Mouse (Mus musculus) limb, embryonic 14.5 days (tissue): ENCODE data around the gene Map2k4. TPM values are rescaled to one million over a fixed set of nuclear protein-coding genes. Genes with fewer than 3 reads are reported as not detected.

Experiments used
- ATAC-seq: fragments of 200-750 bp; cut with Nextera tagmentation; 2 replicates; pipeline ENCODE4 v1.8.0; 2017; ENCODE audit warnings: low read depth, moderate number of reproducible peaks, moderate TSS enrichment; ENCODE audit not compliant: low FRiP score
- DNase-seq: peaks from one replicate; pipeline ENCODE4 v3.0.0-alpha.2; 2015; ENCODE audit warnings: low spot score
- H3K27ac ChIP-seq: fragments of 300-500 bp; sonication (generic); replicated peaks from 2 replicates; pipeline ENCODE4 v1.5.1; 2014; ENCODE audit warnings: low read depth, mild to moderate bottlenecking, low read length, moderate library complexity, mixed read lengths
- H3K27me3 ChIP-seq: fragments of 300-500 bp; sonication (generic); 2 replicates; pipeline ENCODE4 v1.6.1; 2014; ENCODE audit warnings: low read length, mixed read lengths; ENCODE audit not compliant: control insufficient read depth, insufficient read depth
- H3K36me3 ChIP-seq: fragments of 300-500 bp; sonication (generic); 2 replicates; pipeline ENCODE4 v1.6.1; 2014; ENCODE audit warnings: mild to moderate bottlenecking, low read length, moderate library complexity, mixed read lengths; ENCODE audit not compliant: control insufficient read depth, insufficient read depth
- H3K4me1 ChIP-seq: fragments of 300-500 bp; sonication (generic); 2 replicates; pipeline ENCODE4 v1.6.1; 2014; ENCODE audit warnings: antibody characterized with exemption, low read length, mixed read lengths; ENCODE audit not compliant: control insufficient read depth, insufficient read depth
- H3K4me2 ChIP-seq: fragments of 300-500 bp; sonication (generic); replicated peaks from 2 replicates; pipeline ENCODE4 v1.6.1; 2014; ENCODE audit warnings: low read depth, mild to moderate bottlenecking, low read length, moderate library complexity; ENCODE audit not compliant: severe bottlenecking
- H3K4me3 ChIP-seq: fragments of 300-500 bp; sonication (generic); replicated peaks from 2 replicates; pipeline ENCODE4 v1.5.1; 2014; ENCODE audit warnings: low read length
- H3K9ac ChIP-seq: fragments of 300-500 bp; sonication (generic); 2 replicates; pipeline ENCODE4 v1.6.1; 2014; ENCODE audit warnings: mild to moderate bottlenecking, low read depth, low read length, moderate library complexity; ENCODE audit not compliant: severe bottlenecking
- H3K9me3 ChIP-seq: fragments of 300-500 bp; sonication (generic); 2 replicates; pipeline ENCODE4 v1.6.1; 2016; ENCODE audit warnings: low read length; ENCODE audit not compliant: control insufficient read depth
- POLR2A ChIP-seq: fragments of 200-500 bp; IDR thresholded peaks from 2 replicates; pipeline ENCODE4 v1.8.0; 2012; ENCODE audit warnings: inconsistent platforms, mild to moderate bottlenecking, moderate library complexity, borderline replicate concordance; ENCODE audit not compliant: insufficient read depth, insufficient read length; ENCODE audit errors: extremely low read depth
- WGBS: fragments of 180-500 bp; shearing (Covaris S2); extraction: QIAGEN DNeasy Blood & Tissue Kit; methylation state at CpG from one replicate; pipeline ENCODE4 v1.1.7; 2014; 5-methylcytosine and 5-hydroxymethylcytosine counted together
- polyA plus RNA-seq, 2 experiments: library from polyadenylated mRNA; depleted of rRNA in 1 of 2; stranded (reverse) in 1 of 2; unstranded in 1 of 2; fragments of >200 nt; fragmentation: Nextera tagmentation in 1 of 2; extraction: Ambion mirVana in 1 of 2; gene quantifications; 2 replicates each; pipeline versions ENCODE4 v1.2.1 to v1.2.3; 2012 to 2014

The Map2k4 gene
- polyA plus RNA-seq, 2 experiments = 40.2 to 68.8 TPM

- Histone ChIP-seq H3K4me3 (no peak overlapping the region), H3K4me1 (peaks cover 12% of the 10 kb centered on the region; the same call in 1 of the 2 replicates), H3K27me3 (no peaks in the 10 kb centered on the region), H3K4me2 (peak overlapping the region; percentile 58; the same call in 1 of the 2 replicates), H3K36me3 (no peaks in the 10 kb centered on the region), H3K27ac (no peak overlapping the region), H3K9ac (no peak overlapping the region), H3K9me3 (no peaks in the 10 kb centered on the region)
- 83% methylated on average over 2 of the region's 2 CpGs for WGBS
- TF ChIP-seq POLR2A = no peak
- DNase-seq (no peak), ATAC-seq (no peak)
Observed at GRCm38 (mm10) chr11:65786160-65786559, 1.9 kb downstream of the Map2k4 start.

- DNase-seq (no peak), ATAC-seq (no peak)
- Histone ChIP-seq H3K4me3 (no peak overlapping the region), H3K4me1 (peaks cover 24% of the 10 kb centered on the region; the same call in 1 of the 2 replicates), H3K4me2 (no peak overlapping the region), H3K27me3 (no peaks in the 10 kb centered on the region), H3K27ac (no peak overlapping the region), H3K9me3 (no peaks in the 10 kb centered on the region), H3K36me3 (0 out of 2 replicates have a peak, but pooled peaks cover 4% of the 10 kb centered on the region), H3K9ac (no peak overlapping the region)
- WGBS = 88% methylated on average over 3 of the region's 3 CpGs
- TF ChIP-seq POLR2A = no peak
Observed at GRCm38 (mm10) chr11:65781596-65781995, 6.5 kb downstream of the Map2k4 start.

- no peaks in the 10 kb centered on the region for H3K27me3 ChIP-seq
Observed at GRCm38 (mm10) chr11:65779578-65779977, 8.5 kb downstream of the Map2k4 start.

GRCm38 (mm10) chr11:65779066-65779465, 9.0 kb downstream of the Map2k4 start:
- Histone ChIP-seq H3K9me3 (no peaks in the 10 kb centered on the region), H3K4me1 (peaks cover 19% of the 10 kb centered on the region; the same call in 1 of the 2 replicates), H3K4me3 (no peak overlapping the region), H3K9ac (no peak overlapping the region), H3K4me2 (no peak overlapping the region), H3K27ac (no peak overlapping the region), H3K36me3 (0 out of 2 replicates have a peak, but pooled peaks cover 4% of the 10 kb centered on the region), H3K27me3 (no peaks in the 10 kb centered on the region)
- WGBS = 58% methylated on average over 1 of the region's 1 CpGs
- peak; percentile 78 for DNase-seq
- no peak for ATAC-seq
- TF ChIP-seq POLR2A = no peak

More at GRCm38 (mm10) chr11:65779578-65779977, 8.5 kb downstream of the Map2k4 start:
- no peak for TF ChIP-seq POLR2A
- no peak overlapping the region for H3K4me2 ChIP-seq
- H3K36me3 ChIP-seq = 0 out of 2 replicates have a peak, but pooled peaks cover 4% of the 10 kb centered on the region
- 95% methylated on average over 1 of the region's 1 CpGs for WGBS
- H3K4me3 ChIP-seq = no peak overlapping the region
- no peak overlapping the region for H3K27ac ChIP-seq
- ATAC-seq (no peak), DNase-seq (no peak)
- H3K9me3 ChIP-seq = no peaks in the 10 kb centered on the region
- H3K4me1 ChIP-seq = peaks cover 19% of the 10 kb centered on the region; the same call in 1 of the 2 replicates
- no peak overlapping the region for H3K9ac ChIP-seq

- no peak for TF ChIP-seq POLR2A
- DNase-seq (no peak), ATAC-seq (no peak)
- Histone ChIP-seq H3K27me3 (no peaks in the 10 kb centered on the region), H3K4me3 (no peak overlapping the region), H3K27ac (no peak overlapping the region), H3K9ac (no peak overlapping the region), H3K9me3 (no peaks in the 10 kb centered on the region), H3K36me3 (0 out of 2 replicates have a peak, but pooled peaks cover 4% of the 10 kb centered on the region), H3K4me1 (peaks cover 19% of the 10 kb centered on the region; the same call in 1 of the 2 replicates), H3K4me2 (no peak overlapping the region)
- 63% methylated on average over 5 of the region's 5 CpGs for WGBS
Observed at GRCm38 (mm10) chr11:65777810-65778209, 10.3 kb downstream of the Map2k4 start.
